In the genomic region with DNA sequence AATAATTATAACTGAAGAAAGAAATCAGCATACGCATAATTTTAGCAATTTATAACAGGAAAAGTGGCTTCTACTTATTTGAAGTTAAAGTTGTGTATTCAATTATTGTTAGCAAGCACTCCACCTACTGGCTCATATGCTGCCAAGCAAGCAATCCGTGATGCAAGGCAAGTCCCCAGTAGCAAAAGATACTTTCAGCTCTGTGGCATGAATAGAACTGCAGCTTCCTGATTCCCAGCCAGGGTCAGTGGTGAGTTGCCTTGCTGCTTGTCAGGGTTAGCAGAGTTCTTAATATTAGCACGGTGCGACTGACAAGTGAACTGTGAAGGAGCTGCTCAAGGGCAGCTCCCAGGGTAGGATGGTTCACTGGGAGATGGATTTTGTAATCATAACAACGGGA, we compare ENCODE assay signal across 8 mouse cellular contexts.
DNase-seq lines count a peak whose midpoint lies in the region.

No protein-coding gene starts in this region.

- intact Hi-C loops in left cerebral cortex, postnatal 4 days (cut with DNase I) = loop anchor here (5.0 to 10.0 kb wide), 5 partner anchors 160 to 993 kb away; no protein-coding TSS in a partner anchor
- intact Hi-C loops in gastrocnemius, postnatal 36 days (cut with DNase I) = no loop called here

- DNase-seq in adrenal gland, postnatal 10 days = peak; percentile 33
- DNase-seq in adrenal gland, adult 18-20 months (ENCODE audit: low spot score in 2 of 2) = no peak
- peak; percentile 5 for DNase-seq in lung, postnatal 36 days
- no peak for DNase-seq in lung, postnatal 4 days
- DNase-seq in frontal cortex, postnatal 36 days (ENCODE audit: low spot score in 2 of 2) = peak; percentile 61 to 80
- peak; percentile 18 for DNase-seq in left cerebral cortex, postnatal 4 days
- no peak for DNase-seq in spleen, adult 12 weeks (ENCODE audit: low spot score)
- no peak for DNase-seq in gastrocnemius, postnatal 36 days

Comparison
In these comparisons a context has a peak if more than half of its experiments do, and no peak if none do; other contexts are left out.
1. DNase-seq: peak in adrenal gland, postnatal 10 days (single experiment), lung, postnatal 36 days (single experiment), frontal cortex, postnatal 36 days (2 of 2) and left cerebral cortex, postnatal 4 days (single experiment); none in adrenal gland, adult 18-20 months (0 of 2), lung, postnatal 4 days (0 of 2), spleen, adult 12 weeks (single experiment) and gastrocnemius, postnatal 36 days (0 of 2).